Mouse (Mus musculus): ENCODE measurements around the gene Lemd1. TPM values are rescaled to one million over a fixed set of nuclear protein-coding genes. Genes with fewer than 3 reads are reported as not detected.

The Lemd1 gene
- total RNA-seq, 2 experiments from 2014 or later, result 4.2 to 7.3 TPM

DNA sequence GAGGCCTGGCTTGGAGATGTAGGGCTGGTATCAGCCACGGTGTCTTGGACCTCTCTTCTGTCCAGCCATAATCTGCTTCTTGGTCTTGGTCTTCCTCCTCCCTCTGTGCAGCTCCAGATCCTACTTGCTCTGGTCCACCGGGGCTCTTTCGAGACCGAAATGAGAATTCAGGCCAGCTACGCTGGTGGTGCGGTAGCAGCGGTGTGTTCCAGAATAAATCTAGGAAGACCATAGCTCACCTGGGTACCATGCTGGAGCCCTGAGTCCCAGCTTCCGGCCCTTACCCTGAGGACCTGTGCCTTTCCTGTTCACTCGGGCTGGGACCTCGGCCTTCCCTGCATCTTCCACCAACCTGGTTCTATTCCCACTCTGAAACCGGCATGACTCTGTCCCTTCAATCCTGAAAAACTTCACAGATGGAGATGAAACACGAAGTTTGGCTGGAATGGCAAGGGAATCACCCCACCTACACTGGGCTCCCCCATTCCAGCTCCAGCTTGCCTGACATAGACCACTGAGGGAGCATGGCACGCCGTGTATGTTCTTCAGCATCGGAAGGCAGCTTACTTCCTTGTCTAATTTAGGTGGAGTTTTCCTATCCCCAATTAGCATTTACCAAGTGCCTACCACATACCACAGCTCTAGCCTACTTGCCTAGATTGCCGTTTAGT is 7.3 kb downstream of the Lemd1 start:
- peak in 1 of 2 experiments; percentile 51 for DNase-seq (ENCODE audit: low spot score in 2 of 2)
- intact Hi-C loops (cut with DNase I), result no loop called here

DNA sequence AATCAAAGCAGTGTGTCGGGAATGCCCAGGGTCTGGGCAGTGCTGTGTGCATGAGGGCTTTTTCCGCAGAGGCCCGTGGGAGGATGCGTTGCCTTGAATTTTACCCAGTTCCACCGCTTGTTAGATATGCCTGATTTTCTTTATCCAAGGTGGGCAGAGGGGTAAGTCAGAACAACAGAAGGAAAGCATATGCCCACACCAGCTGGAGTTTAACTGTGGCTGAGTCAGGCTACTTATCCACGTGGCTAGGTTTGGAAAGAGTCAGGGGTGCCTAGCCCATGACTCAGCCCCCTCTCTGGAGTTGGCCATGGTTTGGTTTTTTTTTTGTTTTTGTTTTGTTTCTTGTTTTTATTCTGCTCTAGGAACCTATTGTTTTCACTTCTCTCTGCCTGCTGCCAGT is 8.0 kb downstream of the Lemd1 start:
- peak in 1 of 2 experiments; percentile 78 for DNase-seq (ENCODE audit: low spot score in 2 of 2)
- intact Hi-C loops (cut with DNase I), result no loop called here

DNA sequence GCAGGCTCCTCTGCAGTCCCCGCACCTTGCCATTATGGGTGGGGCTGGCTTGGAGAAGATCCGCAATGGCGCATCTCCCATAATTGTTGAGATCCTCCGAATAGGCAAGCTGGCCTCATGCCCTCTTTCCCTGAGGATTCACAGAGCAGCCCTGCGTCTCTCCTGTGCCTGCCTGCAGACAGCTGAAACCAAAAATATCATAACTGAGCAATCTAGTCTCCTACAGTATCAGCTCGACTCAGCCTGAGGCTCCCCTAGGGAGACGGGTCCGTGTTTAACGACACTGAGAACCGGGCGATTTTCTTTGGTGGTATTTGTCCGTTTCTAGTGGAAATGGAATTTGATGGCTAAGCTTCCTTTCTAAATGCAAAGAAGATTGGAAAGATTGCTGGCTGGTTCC is 8.7 kb downstream of the Lemd1 start:
- DNase-seq (ENCODE audit: low spot score in 2 of 2), result peak in 1 of 2 experiments; percentile 77
- intact Hi-C loops (cut with DNase I), result no loop called here

DNA sequence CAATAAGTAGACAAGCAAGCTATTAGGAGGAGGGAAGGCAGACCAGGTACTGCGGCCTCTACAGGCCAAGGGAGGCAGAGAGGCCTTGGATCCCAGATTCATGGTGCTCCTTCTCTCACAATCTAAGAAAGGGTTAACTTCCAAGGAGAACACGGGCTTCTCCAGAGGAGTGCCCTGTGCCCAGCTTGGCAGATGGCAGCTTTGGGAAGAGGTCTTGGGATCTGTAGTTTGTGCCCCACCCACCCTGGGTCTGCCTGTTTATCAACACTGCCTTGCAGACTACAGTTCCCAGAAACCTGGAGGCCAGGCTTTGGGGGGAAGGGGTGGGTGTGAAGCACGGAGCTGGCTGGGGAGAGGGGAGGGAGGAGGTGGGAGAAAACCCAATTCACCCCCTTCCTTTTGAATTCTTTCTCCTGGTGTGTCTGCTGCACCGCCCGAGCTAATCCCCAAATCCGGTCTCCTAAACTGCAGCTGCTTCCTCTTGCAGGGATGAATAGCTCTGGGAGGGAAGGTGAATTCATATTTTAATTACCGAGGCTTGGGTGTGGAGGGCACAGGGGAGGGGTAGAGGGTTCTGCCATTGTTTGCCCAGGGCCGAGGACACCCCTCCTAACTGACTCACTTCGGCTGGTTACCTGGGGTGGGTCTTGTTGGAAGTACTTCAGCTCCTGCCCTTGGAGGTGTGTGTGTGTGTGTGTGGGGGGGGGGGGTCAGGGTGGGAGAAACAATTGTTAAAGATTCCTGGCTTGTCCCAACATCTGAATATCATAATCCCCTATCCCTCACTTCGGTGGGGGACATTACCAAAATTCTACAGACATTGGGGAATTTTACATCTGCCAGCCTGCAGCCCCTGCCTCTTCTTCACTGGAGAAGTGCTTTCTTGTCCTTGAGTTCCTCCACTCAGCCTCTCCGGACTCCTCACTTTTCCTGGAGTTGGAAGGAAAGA is 9.6 kb downstream of the Lemd1 start:
- peak; percentile 69 to 94 for DNase-seq (ENCODE audit: low spot score in 2 of 2)

DNA sequence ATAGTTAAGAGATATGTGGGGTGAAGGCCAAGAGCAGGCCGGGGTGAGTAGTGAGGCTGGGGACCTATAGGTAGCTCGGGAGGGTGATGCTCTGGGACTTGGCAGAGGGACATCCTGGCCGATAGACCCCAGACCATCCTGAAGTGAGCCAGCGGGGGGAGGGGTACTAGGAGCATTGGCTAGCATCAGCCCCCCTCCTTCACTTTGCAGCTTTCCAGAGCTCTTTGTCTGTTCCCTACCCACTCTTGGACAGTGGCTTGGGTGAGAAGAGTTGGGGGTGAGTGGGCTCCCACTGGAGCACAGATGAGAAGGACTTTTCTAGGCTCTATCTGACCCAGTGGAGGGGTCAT is 10.3 kb downstream of the Lemd1 start:
- no peak for DNase-seq (ENCODE audit: low spot score in 2 of 2)
- intact Hi-C loops (cut with DNase I), result no loop called here

More for the DNA sequence above, 9.6 kb downstream of the Lemd1 start:
- intact Hi-C loops (cut with DNase I), result no loop called here

DNA sequence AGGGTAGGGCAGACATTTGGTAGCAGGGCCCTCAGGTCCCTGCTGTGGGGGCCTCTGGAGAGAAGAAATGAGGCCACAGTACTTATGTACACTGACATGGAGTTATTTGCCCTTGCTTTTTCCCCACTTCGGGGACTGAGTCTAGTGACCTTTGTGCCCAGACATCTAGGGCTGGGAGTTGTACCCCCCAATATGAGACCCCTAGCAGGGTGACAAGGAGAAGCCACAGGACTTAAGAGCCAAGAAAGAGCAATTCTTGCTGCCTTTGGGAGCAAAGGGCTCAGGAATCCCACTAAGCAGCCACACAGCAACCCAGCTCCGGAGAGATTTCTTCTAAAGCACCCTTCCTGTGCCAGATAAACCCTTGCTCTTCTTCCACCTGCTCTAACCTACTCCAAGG is 10.7 kb downstream of the Lemd1 start:
- intact Hi-C loops (cut with DNase I), result no loop called here

DNA sequence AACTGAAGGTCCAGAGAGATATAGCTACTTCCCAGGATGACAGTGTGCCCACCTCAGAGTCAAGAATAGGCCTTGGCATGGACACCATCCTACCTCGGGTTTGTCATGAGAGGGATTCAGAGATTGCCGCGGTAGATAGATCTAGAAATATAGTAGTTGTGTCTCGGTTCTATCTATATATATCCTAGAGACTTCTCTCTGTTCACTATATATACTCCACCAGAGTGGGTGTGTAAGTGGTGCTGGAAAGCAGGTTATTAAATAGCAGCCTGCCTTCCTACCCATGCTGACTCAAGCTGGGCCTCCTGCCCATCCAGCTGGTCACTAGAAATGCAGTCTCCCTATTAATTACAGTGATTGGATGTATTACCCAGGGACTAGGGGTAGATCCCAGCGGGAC is 11.5 kb downstream of the Lemd1 start:
- DNase-seq (ENCODE audit: low spot score in 2 of 2), result peak; percentile 56 to 88
- intact Hi-C loops (cut with DNase I), result no loop called here

More for the DNA sequence above, 10.7 kb downstream of the Lemd1 start:
- no peak for DNase-seq (ENCODE audit: low spot score in 2 of 2)

DNA sequence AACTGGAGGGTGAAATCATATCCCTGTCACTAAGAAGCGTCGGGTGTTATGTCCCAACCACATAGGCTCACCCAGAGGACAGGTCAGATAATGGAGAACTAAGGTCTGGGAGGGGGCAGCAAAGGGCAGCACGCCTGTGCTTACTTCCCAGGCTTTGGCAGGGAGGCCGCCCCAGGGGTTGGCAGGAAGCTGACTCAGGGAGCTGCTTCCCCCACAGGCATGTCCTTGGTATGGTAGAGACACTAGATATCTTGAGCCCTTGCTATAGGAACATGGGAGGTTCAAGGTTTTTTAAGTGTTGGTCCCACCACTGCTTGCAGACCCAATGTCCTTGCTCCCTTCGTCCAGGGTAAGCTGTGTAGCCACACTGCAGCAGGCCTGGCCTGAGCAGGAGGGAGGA is 14.7 kb downstream of the Lemd1 start:
- no peak for DNase-seq (ENCODE audit: low spot score in 2 of 2)
- intact Hi-C loops (cut with DNase I), result no loop called here

DNA sequence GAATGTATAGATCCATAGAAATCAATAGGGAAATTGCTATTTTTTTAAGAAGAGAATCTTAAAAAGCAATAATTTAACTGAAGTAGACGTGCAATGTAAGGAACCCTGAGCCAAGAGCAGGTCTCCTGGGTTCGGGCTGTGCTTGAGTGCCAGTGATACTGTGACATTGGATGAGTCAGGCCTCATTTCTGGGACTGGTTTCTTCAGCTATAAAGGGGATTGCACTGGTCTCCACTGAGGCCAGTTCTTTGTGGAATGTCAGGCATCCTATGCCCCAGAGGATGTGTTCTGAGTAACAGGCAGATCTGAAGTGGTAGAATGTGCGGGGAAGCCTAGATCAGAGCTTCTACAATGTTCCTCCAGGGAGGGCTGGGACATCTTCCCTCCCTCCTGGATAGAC is 15.6 kb downstream of the Lemd1 start:
- DNase-seq (ENCODE audit: low spot score in 2 of 2), result no peak
- intact Hi-C loops (cut with DNase I), result no loop called here

DNA sequence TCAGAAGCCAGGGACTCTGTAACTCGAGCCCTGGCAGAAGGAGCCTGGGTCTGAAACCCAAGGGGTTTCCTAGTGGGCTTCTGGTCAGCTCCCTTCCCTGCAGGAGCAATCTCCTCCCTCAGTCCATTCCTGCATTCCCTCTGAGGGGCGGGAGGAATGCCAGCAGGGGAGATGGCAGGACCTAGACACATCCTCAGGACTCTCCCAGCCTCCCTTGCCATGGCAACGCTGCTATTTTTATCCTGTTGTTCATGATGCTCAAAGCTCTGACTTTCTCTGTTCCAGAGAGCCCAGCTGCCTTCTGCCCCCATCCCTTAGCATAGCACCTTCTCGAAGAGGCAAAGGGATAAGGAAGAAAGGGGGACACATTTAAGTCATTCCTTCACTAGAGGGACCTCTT is 16.9 kb downstream of the Lemd1 start:
- peak; percentile 58 to 79 for DNase-seq (ENCODE audit: low spot score in 2 of 2)
- intact Hi-C loops (cut with DNase I), result no loop called here

DNA sequence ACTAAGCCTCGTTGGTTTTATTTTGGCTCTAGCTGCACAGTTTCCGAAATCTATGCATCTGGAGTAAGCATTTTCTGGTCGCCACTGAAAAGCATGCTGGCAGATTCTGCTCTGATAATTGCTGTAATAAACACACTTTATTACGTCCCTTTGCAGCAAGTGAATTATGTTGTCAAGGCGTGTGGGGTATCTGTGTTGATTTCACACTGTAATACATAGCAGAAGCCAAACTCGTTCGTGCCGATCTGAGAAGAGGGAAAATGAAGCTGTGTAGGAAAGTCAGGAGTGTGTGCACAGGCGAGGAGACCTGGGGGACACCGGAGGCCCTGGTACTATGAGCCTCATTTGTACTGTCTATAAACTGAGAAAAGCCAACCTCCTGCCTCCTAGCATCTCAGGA is 18.2 kb downstream of the Lemd1 start:
- intact Hi-C loops (cut with DNase I), result no loop called here

DNA sequence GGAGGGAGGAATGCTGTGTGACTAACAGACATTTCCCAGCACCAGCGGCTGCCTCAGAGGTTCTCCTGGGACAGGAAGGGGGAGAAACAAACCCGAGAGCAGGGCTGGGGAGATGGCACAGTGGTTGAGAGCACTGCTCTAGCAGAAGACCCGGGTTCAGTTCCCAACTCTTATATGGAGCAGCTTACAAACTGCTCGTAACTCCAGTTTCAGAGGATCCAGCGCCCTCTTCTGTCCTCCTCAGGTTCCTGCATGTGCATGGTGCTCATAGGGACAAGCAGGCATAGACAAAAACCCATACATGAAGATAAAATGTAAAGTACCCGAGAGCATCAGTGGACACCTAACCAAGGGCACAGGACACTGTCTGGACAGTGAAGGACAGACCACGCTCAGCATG is 19.7 kb downstream of the Lemd1 start:
- DNase-seq (ENCODE audit: low spot score in 2 of 2), result peak in 1 of 2 experiments; percentile 55
- intact Hi-C loops (cut with DNase I), result loop anchor here (2.0 kb wide), 1 partner anchor 54 kb away; no protein-coding TSS in a partner anchor

More for the DNA sequence above, 18.2 kb downstream of the Lemd1 start:
- DNase-seq (ENCODE audit: low spot score in 2 of 2), result no peak

DNA sequence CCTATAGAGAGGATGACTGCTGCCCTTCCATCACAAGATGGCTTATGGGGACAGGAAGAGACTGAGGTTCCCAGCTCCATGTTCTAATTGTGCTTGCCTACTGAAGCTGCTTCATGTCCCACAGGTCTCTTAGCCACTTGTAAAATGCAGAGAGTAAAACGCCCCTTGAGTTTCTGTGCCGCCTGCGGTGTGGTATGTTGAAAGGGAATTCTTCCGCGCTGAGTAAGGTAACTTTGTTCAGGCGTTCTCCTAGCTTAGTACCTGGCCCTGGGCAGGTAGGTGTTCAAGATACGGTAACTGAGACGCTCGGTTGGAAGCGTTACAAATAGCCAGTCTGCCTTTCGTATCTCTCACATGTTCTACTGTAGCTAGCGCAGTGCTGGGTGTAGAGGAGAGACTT is 20.4 kb downstream of the Lemd1 start:
- intact Hi-C loops (cut with DNase I), result loop anchor here (2.0 kb wide), 1 partner anchor 55 kb away; no protein-coding TSS in a partner anchor
- DNase-seq (ENCODE audit: low spot score in 2 of 2), result no peak

DNA sequence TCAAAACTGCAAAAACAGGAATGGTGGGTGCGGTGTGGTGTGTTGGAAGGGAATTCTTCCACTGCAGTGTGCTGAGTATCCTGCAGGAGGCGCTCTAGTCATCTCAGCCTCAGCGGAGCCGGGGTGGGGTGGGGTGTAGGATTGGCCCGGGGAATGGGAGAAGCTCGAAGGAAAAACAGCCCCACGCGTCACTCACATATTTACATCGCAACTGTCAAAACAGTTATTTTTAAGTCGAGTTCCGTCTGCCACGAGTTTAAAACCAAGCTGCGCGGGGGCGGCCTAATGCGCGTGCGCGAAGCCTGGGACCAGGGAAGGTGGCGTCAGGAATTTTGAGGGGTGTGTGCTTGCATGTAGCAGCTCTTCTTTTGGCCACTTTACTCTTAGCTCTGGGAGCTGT is 21.0 kb downstream of the Lemd1 start:
- peak; percentile 87 to 97 for DNase-seq (ENCODE audit: low spot score in 2 of 2)
- intact Hi-C loops (cut with DNase I), result no loop called here

DNA sequence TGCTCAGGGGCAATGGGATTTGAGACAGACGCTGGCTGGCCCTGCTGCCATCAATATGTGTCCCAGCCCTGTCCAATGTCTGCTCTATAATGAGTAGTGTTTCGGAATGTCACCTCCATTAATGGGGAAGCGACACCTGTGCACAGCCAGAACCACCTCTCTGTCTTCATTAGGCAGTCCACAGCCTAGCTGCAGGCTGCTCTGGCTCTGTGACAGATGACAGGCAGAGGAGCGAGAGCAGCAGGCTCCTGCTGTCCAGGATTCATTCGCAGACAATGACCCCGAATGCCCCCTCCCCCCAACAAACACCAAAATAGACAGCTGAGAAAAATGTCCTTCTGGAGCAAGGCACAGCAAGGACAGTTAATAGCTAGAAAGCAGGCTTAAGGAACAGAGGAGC is 21.8 kb downstream of the Lemd1 start:
- no peak for DNase-seq (ENCODE audit: low spot score in 2 of 2)
- intact Hi-C loops (cut with DNase I), result no loop called here

DNA sequence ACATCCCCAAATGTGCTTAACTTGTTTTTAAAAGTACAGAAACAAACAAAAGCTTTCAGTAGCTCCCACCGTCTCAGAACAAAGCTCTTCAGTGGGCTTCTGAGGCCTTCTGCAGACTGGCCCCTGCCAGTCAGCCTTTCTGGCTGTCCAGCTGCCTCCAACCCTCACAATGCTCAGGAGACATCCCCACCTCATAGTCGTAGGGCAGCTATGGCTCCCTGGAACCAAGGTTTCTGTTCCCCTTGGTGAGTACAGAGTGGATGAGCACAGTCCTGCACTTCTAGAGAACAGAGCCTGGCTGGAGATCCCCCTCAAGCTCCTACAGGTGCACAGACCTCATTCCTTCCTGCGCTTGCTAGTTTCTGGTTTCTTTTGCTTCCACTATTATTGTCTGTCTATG is 25.0 kb downstream of the Lemd1 start:
- DNase-seq (ENCODE audit: low spot score in 2 of 2), result no peak
- intact Hi-C loops (cut with DNase I), result no loop called here

DNA sequence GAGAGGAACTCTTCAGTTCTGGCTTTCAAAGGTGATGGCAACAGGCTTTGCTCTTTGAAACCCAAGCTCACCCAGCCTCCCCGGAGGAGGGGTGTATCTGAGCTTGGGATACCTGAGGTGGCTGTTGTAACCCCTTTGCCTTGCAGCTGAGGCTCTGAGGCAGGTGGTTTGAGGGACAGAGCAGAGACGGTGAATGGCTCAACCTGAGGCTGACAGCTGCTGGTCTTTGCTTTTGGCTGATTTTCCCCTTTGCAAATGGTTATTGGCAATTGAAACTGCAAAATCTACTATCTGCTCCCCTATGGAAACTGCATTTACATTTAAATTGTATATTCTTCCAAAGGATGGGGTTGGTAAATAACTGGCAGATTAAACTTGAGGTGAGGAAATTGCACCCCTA is 30.4 kb downstream of the Lemd1 start:
- intact Hi-C loops (cut with DNase I), result no loop called here
- no peak for DNase-seq (ENCODE audit: low spot score in 2 of 2)

DNA sequence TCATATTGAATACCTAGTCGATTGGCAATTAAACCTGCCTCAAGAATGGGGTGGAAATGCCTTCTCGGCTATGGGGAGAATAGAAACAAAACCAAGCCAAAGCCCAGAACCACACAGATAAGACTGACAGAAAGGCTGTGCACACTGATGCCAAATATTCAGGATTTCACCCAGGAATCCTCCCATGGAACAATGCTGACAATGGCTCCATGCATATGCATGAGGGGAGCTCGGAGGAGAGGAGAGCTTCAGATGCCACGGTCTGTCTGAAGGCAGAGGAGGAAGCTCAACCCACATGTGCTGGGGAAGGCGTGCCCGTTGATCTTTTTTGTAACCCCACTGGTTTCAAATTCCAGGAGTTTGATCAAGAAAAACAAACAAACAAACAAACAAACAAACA is 30.9 kb downstream of the Lemd1 start:
- no peak for DNase-seq (ENCODE audit: low spot score in 2 of 2)
- intact Hi-C loops (cut with DNase I), result no loop called here

DNA sequence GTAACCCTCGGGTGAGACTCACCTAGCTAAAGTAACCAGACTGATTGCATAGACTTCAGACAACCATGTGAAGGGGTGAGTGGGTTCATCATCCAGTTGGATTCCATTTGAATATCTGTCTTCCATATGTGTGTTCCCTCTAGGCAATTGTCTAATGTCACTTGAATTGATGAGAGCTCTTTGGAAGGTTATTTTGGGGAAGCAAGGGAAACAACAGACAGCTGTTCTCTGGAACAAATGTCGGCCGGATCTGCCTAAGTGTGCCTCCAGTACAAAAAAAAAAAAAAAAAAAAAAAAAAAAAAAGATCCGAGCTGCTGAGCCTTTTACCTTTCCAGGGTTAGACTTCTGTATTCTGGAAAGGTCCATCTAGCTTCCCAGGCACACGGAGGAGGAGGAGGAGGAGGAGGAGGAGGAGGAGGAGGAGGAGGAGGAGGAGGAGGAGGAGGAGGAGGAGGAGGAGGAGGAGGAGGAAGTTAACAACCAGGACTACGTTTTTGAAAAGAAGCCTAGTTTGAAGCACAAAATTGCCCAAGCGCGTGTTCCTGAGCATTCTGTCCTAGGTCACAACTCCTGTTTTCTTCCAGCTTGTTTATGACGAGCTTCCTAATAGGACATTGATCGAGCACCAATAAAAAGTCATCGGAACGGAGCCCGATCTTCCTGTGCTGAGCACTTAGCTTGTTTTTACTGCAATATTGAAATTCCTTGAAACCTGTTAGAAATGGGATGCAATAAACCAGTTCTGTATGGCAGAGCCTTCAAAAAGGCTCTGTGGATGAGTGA is 35.3 kb downstream of the Lemd1 start:
- intact Hi-C loops (cut with DNase I), result no loop called here
- no peak for DNase-seq (ENCODE audit: low spot score in 2 of 2)

DNA sequence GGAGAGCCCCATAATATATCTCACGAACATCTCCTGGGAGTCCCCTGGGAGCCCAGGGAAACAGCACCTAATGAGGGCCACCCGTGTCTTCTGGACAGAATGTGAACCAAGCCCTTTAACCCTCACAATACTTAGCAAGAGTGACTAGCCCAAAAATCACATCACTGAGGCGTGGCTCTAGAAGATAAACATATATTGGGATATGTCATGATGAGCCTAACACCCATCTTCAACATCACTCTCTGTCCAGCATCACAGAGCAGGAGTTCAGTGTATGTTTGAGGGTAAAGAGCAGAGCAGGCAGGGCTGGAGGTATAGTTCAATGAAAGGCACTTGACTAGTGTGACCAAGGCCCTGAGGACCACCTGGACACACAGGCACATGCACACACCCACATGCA is 38.4 kb downstream of the Lemd1 start, which contains the start of gene Gm10188:
TSS of gene Gm10188 (minus strand) at position 101 of the 400 bp plus-strand sequence.
- no peak for DNase-seq (ENCODE audit: low spot score in 2 of 2)
- intact Hi-C loops (cut with DNase I), result no loop called here

Measured in left cerebral cortex, postnatal 25 days (tissue).